Mouse (Mus musculus) c-Kit-positive CD71-positive TER-119-positive erythroid progenitor cells, embryonic 14.5 days (primary cell): ENCODE data around the gene Ccdc24.
A peak's percentile ranks its signal among the peaks of the same experiment; 100 is the strongest.

Source experiments
- DNase-seq: peaks from one replicate; pipeline ENCODE4 v3.0.0-alpha.2; 2013; ENCODE audit warnings: low spot score

Gene Ccdc24

GRCm38 (mm10) chr4:117872471-117872886 is at the start of gene Ccdc24:
Gene Ccdc24, minus strand, starts transcription at chr4:117872557.
- no peak for DNase-seq

- no peak for DNase-seq
These were observed 49.0 kb upstream of the Ccdc24 start for GRCm38 (mm10) chr4:117921358-117921757.

GRCm38 (mm10) chr4:117918762-117919161 is 46.4 kb upstream of the Ccdc24 start:
- DNase-seq = no peak

- DNase-seq = no peak
These were observed 45.9 kb upstream of the Ccdc24 start for GRCm38 (mm10) chr4:117918261-117918660.

GRCm38 (mm10) chr4:117917847-117918246 is 45.5 kb upstream of the Ccdc24 start:
- DNase-seq = no peak

GRCm38 (mm10) chr4:117917402-117917801 is 45.0 kb upstream of the Ccdc24 start:
- no peak for DNase-seq

- no peak for DNase-seq
These were observed 44.0 kb upstream of the Ccdc24 start for GRCm38 (mm10) chr4:117916386-117916785.

GRCm38 (mm10) chr4:117915489-117916105 is 43.2 kb upstream of the Ccdc24 start:
- peak; percentile 44 for DNase-seq

GRCm38 (mm10) chr4:117914591-117915442 is 42.5 kb upstream of the Ccdc24 start, which contains the start of gene Ipo13:
Gene Ipo13, minus strand, starts transcription at chr4:117914999.
- DNase-seq = peak; percentile 87

- DNase-seq = no peak
These were observed 41.7 kb upstream of the Ccdc24 start for GRCm38 (mm10) chr4:117914031-117914430.

GRCm38 (mm10) chr4:117913421-117913820 is 41.1 kb upstream of the Ccdc24 start:
- no peak for DNase-seq

- DNase-seq = no peak
These were observed 40.4 kb upstream of the Ccdc24 start for GRCm38 (mm10) chr4:117912685-117913273.

GRCm38 (mm10) chr4:117912131-117912561 is 39.8 kb upstream of the Ccdc24 start:
- DNase-seq = no peak

GRCm38 (mm10) chr4:117908834-117909453 is 36.6 kb upstream of the Ccdc24 start:
- DNase-seq = no peak

GRCm38 (mm10) chr4:117906196-117906595 is 33.8 kb upstream of the Ccdc24 start:
- no peak for DNase-seq

GRCm38 (mm10) chr4:117904761-117905160 is 32.4 kb upstream of the Ccdc24 start:
- DNase-seq = no peak

- DNase-seq = no peak
These were observed 31.7 kb upstream of the Ccdc24 start for GRCm38 (mm10) chr4:117904094-117904493.

GRCm38 (mm10) chr4:117898111-117898510 is 25.8 kb upstream of the Ccdc24 start:
- DNase-seq = no peak

- no peak for DNase-seq
These were observed 23.7 kb upstream of the Ccdc24 start for GRCm38 (mm10) chr4:117896031-117896430.

- no peak for DNase-seq
These were observed 23.0 kb upstream of the Ccdc24 start for GRCm38 (mm10) chr4:117895339-117895738.

- DNase-seq = no peak
These were observed 22.2 kb upstream of the Ccdc24 start for GRCm38 (mm10) chr4:117894601-117895000.

GRCm38 (mm10) chr4:117893376-117893775 is 21.0 kb upstream of the Ccdc24 start:
- no peak for DNase-seq
